Mouse (Mus musculus) retina, embryonic 14.5 days (tissue): Measurements from ENCODE around the gene Dennd1a.

ENCODE experiments used
- DNase-seq: peaks from one replicate; pipeline ENCODE4 v3.0.0-alpha.2; 2015; ENCODE audit warnings: low spot score

Dennd1a gene

DNA sequence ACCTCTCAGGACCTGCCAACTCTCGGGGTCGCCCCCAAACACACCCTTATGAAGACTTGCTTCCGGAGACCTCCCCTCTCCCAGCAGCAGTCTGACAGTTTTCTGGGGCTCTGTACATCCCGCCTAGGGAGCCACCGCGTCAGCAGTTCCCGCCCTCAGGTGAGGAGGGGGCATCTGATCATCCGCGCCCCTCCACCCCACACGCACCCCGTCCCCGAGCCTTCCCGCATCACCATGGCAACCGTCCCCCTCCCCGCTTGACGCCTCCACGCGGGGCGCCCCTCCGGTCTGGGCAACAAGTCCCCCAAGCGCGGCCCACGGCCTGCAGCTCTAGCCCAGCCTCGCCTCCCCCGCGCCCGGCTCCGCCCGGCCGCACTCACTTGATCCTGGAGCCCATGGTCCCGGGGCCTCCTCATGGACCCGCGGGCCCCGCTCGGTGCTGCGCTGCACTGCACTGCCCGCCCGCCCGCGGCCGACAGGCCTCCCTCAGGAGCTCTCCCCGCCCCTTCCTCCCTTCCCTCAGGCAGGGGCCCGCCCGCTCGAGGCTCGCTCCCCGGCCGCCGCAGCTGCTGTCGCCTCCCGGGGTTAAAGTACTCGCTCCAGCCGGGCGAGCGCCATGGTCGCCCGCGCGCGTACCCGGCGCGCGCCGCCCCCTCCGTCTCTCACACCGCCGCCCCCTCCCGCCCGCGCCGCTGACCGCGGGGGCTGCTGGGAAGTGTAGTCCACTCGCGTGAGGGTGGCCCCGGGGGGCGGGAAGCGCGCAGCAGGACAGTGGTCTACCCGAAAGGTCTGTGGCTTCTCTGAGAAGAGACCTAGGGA lies at the start of gene Dennd1a:
Gene Dennd1a, minus strand, starts transcription at position 658 of the 819 bp plus-strand sequence.
- DNase-seq, result peak; percentile 90

DNA sequence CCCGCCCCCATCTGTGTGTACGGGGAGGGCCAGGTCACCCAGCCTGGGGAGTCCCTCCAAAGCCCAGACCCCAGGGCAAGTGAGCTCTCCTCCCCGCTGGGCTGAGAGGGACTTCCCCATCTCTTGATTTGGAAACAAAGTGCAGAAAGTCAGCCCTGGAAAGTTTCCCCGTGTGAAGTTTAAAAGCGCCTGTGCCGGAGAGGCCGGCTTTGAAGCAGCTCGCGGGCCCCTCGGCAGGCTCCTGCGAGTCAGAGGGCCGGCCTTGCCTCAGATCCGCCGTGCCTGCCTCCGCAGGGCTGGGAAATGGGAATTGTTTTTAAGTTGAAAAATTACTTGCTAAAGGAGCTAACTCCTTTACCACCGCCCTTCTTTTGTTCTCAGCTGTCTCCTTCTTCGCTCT lies 49.4 kb upstream of the Dennd1a start:
- DNase-seq, result no peak

DNA sequence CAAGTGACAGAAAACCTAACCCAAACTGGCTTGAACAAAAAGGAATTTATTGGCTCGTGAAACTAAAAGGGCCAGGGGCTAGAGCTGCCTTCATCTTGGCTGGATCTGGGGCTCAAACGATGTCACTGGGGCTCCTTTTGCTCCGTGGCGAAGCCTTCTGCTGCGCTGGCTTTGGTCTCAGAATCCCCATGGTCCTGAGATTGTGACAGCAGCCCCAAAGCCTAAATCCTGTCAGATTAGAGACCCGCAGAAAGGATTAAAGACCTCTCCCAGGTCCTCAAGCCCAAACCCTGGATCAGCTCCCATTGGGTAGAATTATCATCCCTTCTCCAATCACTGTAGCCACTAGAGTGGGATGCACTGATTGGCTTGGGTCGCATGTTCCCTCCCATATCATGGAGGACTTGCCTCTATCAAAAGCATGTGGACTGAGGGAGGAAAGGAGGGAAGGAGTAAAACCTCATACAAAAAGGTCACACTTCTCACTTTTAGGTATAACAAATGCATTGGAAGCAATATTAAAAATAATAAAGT lies 46.5 kb upstream of the Dennd1a start:
- DNase-seq, result peak; percentile 36

DNA sequence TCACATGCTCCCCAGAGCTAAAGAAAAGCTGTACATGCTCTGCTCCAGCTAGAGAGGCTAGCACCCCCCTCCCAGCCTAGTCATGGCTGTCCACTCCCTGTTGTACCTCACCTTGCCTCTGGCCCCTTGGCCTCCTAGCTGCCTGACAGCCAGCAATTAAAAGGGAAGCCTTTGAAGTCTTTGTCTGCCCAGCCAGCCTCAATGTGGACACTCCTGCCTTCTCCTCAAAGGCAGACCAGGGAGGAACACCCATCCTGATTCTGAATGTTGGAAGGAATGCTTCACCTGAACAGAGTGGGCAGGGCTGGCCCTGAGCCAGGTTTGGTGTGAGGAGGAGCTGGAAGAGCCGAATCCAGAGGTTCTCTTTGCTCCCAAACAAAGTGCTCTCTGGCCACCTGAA lies 39.5 kb upstream of the Dennd1a start:
- DNase-seq, result no peak

DNA sequence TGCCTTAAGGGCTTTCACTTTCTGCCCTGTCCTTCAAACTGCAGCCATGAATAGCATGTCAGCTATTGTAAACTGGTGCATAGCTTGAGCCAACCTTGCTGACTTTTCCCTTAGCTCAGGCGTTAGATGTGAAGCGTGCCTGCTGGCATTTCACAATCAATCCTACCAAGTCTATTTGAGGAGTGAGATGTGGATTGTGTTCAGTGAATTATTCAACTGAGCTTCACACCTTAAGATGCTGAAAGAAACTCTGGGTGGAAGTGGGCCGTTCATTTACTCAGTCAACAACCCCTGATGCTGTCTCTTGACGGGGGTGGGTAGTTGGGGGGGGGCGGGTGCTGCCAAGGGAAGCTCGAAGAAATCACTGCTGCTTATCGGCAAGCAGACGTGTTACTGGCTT lies 36.2 kb upstream of the Dennd1a start:
- DNase-seq, result no peak

DNA sequence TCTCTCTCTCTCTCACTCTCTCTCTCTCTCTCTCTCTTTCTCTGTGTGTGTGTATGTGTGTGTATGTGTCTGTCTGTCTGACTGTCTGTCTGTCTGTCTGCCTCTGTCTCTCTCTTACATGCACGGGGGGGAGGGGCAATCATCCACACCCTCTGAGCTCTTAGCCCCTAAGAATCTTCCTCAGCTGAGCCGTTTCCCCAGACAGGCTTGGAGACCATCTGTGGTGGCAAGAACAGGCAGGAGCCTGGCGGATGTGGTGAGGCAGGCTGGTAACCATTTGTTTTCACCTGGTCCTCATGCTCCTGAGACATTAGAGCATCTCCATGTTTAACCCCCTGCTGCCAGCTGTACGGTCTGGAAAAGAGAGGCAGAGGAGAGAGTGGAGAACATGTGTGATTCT lies 33.7 kb upstream of the Dennd1a start:
- DNase-seq, result no peak

DNA sequence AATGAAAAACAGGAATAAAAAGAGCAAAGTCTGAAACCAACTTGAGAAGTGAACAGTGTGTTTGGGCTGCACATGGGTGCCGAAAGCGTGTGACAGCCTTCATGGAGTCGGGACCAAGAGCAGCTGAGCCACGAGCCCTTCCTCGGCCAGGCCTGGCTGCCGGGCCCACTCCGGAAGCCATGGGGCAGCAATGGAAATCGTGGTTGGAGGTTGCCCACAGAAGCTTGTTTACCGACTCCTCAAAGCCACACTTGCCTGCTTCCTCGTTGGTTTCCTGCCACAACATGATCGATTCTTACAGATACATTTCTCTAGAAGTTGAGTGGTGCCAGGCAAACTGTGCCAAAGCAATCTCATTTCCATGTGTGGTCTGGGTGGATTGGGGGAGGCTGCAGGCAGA lies 31.9 kb upstream of the Dennd1a start:
- DNase-seq, result no peak

DNA sequence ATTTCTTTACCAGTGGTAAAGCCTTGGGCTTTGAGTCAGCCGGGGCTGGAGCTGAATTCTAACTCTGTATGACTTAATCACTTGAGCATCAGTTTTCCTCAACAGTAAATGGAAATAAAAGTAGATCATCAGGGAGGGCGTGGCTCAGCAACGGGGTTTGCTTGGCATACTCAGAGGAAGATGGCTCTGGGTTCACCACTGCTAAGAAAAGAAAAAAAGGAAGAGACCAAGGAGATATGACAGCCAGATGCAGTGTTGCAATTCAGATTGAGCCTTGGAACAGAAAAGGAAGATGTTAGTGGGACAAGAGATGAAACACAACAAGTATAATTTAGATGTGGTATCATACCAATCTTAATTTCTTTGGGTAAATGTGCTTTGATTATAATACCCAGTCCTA lies 26.2 kb upstream of the Dennd1a start:
- DNase-seq, result no peak

DNA sequence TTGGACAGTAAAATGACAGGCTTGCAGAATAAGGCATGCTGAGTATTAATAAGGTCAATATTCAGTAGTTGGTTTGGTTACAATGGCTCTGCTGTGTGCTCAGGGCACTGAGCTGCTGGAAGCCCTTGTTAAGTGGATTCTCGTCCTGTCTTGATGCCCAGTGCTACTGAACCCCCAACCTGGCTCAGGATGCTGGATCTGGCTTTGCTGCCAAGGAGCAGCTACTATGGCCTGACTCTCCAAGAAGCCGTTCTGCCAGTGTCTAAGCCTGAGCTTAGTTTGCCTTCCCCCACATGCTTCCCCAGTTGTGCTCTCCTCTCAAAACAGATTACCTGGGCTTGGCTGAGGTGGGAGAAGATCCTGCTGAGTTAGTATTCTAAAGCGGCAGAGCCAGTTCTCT lies 25.7 kb upstream of the Dennd1a start:
- DNase-seq, result no peak

DNA sequence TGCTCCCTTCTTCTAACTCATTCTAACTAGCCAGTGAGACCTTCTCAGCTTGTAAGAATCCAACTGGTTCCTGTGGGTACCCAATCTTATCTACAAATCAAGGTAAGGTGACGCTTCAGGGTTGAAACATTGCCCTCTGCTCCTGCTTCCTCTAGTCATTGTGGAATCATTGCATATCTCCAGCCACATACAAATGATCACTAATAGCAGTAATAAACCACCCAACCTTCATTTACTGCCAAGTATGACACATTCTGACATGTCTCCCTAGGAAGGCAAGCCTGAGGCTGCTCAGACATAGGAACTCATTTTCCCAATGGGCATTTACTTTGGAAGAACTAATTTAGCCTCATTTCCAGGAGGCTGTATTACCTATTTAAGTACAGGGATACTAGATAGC lies 18.0 kb upstream of the Dennd1a start:
- DNase-seq, result no peak

DNA sequence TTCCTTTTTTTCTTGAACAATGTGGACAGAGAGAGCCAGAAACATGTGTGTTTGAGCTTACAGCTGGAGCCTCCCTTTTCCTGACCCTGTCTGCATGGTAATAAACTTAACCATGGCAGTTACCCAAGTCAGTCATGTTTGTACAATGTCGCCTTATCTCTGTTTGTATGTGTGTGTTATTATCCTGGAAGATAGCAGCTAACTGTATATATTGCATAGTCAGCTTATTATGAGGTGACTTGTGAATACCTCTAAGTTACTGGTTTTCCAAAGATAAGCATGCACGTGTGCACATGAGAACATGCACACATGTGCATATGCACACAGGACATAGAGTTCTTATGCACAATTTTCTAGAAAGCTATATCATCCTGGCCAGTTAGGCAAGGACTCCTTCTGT lies 13.8 kb upstream of the Dennd1a start:
- DNase-seq, result no peak

DNA sequence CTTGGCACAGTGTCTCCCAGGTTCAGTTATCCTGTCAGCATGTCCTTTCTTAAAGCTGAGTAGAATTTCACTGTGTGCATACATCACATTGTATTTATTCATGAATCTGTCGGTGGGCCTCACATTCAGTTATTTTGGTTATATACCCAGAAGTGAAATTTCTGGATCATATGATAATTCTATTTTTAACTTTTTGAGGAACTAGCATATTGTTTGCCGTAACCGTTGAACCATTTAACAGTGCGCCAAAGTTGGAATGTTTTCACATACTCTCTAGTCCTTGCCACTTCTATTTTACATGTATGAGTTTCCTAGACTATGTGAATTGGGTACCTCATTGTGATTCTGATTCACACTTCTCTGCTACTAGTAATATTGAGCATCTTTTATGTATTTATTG lies 8.7 kb upstream of the Dennd1a start:
- DNase-seq, result no peak

DNA sequence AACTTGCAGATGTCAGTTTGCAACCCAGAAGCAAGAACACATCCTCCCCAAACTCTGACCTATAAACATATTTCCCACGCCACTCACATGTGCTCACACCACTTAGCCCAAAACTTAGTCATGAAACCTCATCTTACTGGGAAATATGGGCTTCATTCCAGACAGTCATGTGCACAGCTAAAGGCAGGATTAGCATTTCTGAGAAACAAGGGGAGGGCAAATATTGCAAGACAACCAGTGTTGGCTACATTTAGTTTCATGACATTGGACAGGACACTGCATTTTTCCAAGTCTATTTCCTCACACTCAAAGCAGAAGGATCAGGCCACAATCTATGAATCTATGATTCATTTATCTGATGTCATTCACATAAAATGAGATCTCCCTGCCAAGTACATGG lies 4.3 kb upstream of the Dennd1a start:
- no peak for DNase-seq

DNA sequence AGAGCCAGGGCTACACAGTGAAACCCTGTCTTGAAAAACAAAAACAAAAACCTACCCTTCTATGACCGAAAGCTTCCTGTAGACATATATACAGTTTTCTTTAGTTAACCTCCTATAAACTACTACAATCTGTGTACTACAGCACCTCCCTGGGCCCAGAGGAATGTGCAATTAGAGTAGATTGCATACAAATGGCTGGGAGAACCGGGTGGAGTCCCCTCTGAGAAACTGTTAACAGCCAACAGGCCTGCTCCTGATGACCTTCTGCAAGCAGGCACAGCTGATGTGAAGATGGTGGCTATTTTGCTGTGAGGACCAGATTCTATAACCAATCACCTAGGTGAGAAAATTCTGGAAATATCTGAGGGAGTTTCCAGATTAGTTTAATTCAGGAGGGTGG lies 1.0 kb upstream of the Dennd1a start:
- no peak for DNase-seq

DNA sequence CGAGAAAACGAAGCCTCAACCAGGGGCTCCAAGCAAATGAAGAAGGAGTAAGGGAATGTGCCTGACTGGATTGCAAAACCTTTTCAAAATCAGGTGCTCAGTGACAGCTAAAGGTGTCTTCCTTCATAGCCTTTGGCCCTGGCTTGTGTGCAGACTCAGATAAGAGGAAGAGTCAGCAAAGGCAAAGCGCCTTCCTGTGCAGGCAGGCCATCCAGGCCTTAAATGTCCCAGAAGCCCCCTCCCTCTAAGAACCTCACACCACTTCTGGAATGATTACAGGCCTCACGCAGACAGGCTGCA lies 807 bp downstream of the Dennd1a start:
- no peak for DNase-seq

DNA sequence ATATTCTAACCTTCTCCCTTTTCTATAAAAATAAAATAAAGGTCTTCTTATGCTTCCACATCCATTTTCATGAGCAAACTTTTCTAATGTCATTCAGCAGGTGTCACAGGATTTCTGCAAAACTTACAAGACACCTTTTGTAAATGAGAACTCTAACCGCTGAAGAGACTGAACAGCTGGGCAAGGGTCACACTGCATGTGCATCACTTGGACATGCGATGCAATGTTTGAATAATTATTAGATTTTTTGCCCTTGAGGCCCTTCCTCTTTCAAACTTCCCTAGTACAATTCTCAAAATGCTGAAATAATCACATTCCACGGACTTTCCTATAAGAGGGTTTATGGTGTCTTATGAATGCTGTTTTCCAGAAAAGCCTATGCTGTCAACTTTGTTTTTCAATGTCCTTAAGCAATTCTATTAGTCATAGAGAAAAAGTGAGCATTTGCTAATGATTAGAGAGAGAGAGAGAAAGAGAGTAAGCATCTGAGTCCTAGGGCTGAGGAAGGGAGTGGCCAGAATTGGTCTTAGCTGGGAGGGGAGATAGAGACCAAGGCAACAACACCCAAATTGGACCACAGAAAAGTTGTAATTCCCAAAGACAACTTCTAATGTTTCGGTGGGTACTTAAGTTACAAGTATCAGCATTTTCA lies 1.3 kb downstream of the Dennd1a start:
- DNase-seq, result no peak

DNA sequence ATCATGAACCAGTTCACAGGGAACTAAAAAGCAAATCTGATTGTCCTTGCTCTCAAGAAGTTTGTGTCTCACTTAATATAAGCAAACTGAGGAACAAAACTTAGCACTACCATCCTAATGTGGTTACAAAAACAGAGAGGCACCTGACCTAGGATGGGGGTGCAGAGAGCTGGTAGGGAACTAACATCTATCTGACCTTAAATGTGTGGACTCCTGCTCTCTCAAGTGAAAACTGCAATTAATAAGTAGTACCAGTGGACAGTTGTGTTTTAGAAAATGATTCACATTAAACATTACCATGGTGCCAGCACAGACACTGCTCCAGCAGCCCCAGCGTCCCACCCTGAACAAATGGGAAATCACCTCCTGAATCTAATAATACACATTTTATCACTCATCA lies 3.2 kb downstream of the Dennd1a start:
- no peak for DNase-seq

DNA sequence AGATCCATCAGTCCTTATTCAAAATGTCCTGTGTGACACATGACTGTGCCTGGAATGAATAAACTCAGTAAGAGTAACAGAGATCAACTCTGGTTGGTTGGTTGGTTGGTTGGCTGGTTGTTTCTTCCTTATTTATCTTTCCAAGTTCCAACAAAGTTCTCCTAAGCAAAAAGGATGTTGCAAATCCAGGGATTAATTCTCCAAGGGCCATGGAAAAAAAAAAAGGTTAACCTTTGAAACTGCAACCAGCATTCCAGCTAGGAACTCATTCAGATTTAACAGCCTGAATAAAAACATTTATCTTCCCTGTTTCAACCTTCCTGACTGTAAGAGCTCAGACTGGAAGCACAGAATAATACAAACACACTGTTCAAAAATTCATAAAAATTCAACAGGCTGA lies 6.8 kb downstream of the Dennd1a start:
- DNase-seq, result no peak

DNA sequence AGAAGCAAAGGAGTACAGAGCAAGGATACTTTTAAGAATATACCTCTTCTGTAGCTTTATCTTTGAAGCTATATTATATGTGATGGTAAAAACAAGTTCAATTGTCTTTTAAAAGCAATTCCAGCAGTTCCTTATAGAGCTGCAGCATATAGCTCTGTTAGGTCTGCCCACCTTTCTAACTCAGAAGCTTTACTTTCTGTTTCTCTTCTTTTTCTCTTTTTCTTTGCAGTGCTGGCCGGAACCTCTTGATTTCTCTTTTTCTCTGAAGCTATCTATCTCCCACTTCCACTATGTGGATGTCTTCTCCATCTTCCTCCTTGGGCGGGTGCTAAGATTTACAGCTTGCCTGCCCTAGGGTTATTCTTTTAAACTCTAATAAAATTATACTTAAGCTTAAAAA lies 12.2 kb downstream of the Dennd1a start:
- no peak for DNase-seq

DNA sequence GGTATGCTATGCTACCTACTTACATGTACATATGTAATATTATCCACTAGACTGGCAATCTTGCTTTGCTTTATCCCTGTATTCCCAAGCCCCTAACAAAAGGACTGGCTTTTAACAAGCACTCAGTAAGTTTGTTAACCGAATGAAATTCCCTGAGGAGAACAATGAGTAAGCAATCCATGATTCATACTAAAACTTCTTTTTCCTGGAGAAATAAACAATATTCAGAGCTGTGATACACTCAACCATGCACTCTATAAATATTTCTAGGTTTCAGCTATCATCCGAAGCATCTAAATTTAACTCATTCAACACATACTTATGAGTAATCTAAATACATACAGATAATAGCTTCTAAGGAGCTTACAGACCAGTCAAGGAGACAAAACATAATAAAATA lies 23.5 kb downstream of the Dennd1a start:
- DNase-seq, result no peak

DNA sequence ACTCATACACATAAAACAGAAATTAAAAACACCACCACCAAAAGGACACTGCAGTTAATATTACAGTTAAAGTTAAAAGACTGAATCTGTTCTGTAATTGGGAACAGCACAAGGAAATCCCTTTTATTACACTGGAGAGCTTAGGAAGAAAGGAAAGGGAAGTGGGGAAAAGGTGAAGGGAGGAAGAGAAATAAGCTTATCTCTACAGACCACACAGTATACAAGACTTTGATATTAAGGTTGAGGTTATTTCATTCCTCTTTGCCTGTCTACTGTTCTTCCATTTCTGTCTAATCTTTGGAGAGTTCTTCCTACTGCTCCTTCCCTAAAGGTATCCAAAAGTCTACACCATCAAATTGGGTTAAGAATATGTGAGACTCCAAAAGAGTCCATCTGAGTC lies 28.1 kb downstream of the Dennd1a start:
- DNase-seq, result no peak

DNA sequence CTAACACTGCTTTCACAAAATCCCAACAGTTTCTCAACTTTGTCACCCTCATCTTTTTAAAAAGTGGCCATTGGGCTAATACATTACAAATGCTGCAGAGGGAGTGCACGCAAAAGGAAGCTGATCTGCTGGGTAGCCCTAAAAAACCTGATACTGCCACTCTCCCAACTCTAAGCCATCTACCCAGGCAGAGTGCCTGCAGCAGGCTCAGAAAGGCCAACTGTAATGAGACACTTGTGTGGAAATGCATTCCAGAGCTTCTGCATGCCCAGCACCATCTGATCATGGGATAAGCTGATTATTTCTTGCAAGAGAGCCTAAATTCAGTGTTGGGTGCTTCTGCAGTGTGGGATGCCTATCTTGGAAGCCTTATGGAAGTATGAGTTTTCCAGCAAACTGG lies 49.6 kb downstream of the Dennd1a start:
- no peak for DNase-seq

DNA sequence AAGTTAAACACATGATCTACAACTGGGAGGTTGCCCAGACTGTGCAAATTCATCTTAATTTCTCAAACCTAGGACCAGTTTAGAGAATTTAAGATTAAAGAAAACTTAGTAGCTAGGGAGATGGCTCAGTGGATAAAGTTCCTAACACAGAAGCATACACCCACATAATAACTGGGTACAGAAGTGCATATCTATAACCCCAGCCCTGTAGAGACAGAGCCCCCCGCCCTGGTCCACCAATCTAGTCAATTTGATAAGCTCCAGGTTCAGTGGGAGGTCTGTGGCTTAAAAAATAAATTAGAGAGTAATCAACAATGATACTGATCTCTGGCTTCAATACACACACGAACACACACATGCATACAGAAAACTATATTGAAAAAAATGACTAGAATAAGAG lies 51.6 kb downstream of the Dennd1a start:
- DNase-seq, result no peak

DNA sequence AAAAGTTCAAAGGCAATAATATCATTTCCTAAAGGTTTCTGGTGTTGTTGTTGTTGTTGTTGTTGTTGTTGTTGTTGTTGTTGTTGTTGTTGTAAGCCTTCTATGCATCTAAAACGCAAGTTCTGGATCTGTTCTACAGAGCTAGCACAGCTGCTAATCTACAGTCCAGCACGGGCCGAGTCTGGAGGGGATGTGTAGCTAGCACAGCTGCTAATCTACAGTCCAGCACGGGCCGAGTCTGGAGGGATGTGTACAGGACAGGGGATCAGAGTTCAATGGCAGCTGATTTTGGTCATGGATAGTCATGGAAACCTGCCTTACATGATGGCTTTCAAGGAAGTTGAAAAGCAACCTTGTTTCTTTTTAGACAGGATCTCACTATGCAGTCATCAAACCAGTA lies 57.3 kb downstream of the Dennd1a start:
- no peak for DNase-seq
